Mouse (Mus musculus) heart, postnatal 36 days (tissue): ENCODE data around the gene Spag7. TPM values are rescaled to one million over a fixed set of nuclear protein-coding genes. Genes with fewer than 3 reads are reported as not detected.

Experiments used
- DNase-seq, 2 experiments: peaks; one replicate each; pipeline ENCODE4 v3.0.0; 2021 to 2022
- intact Hi-C: fragments of 180-260 bp; cut with DNase I; formaldehyde crosslinking; loops from one replicate; pipeline ENCODE4 v1.15.1; 2025
- total RNA-seq, 2 experiments: library from RNA; stranded (reverse); gene quantifications; 2 replicates each; pipeline ENCODE4 v1.2.3; 2021

Gene Spag7
- total RNA-seq, 2 experiments from 2014 or later: 95.0 to 98.6 TPM

DNA sequence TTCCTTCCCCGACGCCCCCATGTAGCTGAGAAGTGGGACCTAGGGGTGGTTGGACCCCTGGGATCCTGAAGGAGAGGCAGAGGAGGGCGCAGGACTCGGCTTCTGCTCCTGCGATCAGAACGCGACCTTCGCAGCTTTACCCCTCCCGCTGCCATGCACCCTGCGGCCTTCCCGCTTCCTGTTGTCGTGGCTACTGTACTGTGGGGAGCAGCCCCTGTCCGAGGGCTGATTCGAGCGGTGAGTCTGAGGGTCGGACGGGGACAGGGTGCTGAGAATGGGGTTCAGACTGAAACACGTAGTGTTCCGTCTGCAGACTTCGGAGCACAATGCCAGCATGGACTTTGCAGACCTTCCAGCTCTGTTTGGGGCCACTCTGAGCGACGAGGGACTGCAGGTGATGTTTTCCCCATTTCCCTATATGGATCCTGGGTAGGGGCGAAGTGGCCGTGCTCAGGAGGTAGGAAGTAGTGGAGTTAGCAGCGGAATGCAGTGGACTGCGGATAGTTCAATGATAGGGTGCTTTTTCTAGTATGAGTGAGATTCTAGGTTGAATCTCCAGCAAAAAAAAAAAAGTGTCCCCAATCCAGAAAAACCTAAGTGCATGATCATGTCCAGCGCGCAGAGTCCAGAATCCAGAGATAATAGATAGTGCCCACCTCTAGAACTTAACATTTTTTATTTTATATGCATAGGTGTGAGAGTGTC is 21.3 kb downstream of the Spag7 start:
- intact Hi-C loops: loop anchor here (10.0 kb wide), 1 partner anchor 413 kb away; the partner anchor contains the start of genes 0610010K14Rik, Gm21988 and Rnasek
- DNase-seq: peak in 1 of 2 experiments; percentile 40

DNA sequence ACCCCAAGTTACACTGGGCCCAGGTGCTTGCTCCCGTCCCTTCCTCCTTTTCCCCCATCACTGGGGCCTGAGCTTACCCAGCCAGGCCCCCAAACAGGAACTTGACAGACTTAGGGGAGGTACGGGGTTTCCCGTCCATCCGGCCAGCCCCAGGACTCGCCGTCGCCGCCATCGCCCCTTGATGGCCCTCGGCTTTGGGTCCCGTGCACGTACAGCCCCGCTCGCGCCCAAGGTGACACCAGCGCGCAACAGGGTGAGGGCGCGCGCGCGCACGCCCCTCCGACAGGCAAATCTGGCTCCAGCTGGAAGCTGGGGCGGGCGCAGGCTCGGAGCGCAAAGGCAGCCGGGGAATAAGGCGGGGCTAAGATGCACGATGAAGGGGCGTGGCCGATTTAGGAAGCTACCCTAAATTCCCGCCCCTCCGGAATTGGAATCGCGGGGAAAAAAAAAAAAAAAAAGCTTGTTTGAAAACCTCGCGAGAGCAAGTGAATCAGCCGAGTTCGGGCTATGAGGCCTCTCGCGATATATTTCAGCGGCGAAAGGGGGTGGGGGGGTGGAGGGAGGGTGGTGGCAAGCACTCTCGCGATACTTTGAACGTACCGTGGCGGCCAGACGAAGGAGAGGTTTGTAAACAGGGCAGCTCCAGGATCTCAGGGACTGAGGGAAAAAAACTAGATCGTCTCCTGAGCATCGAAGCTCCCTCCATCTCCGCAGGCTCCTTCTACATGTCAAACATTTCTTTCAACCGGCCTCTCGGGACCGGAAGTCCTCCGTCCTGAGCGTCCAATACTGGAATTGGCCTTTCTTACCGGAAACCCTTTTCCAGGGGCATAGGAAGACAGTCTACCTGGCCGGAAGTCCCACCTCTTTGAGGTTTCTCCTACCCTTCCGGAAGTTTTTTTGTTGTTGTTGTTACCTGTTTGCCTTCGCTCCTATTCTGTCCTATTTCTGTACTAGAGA is 22.2 kb downstream of the Spag7 start, which contains the start of the genes Rnf167 and Slc25a11:
Rnf167 (plus strand) TSS at position 545 of the 960 bp plus-strand sequence.
Slc25a11 (minus strand) TSS at position 789 of the 960 bp plus-strand sequence.
- intact Hi-C loops: loop anchor here (10.0 kb wide), 1 partner anchor 412 kb away; the partner anchor contains the start of genes 0610010K14Rik, Gm21988 and Rnasek
- DNase-seq: peak; percentile 94

DNA sequence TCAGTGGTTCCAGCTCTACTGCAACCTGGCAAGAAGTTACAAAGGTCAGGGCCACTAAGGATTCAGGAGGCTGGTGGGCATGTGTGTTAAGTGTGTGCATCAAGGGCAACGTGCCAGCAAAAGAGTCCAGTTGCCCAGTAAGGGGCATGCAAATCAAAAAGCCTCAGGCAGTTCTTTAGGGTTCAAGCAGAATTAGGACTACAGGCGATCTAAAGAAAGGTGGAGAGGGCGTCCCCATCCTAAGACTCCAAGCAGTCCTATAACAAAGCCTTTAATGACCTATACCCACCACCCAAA is 23.0 kb downstream of the Spag7 start:
- intact Hi-C loops: loop anchor here (10.0 kb wide), 1 partner anchor 411 kb away; the partner anchor contains the start of genes 0610010K14Rik, Gm21988 and Rnasek
- DNase-seq: no peak

DNA sequence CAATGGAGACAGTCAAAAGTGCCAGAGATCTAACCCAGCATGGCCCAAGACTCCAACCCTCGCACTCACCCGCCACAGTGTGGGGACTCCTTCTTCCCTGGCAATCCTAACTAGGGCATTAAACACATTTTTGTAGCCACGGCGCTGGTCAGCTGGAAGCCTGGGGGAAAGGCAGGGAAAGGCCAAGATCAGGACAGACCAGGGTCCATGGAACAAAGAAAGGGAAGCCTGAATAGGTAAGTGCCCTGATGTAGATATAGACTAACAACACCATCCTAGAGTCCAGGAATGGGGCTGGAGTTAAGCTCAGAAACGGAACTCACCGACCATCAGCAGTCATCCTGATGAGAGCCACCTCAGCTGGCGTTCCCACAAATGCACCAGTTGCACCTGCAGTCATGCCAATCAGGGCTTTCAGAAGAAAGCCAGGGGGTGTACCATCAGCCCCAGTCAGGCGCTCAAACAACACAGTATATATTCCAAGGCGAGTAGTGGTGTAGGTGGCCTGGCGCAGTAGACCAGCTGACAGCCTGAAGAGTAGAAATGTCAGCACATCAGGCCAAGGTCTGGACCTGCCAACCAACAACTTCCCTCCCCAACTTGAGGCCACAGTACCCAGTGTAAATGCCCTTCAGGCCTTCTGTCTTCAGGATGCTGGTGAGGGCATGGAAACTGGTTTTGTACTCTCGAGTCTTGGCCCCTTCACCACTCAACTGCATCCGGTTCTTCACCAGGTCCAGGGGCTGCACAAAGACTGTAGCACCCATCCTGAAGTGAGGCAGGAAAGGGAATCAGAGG is 23.6 kb downstream of the Spag7 start:
- intact Hi-C loops: loop anchor here (10.0 kb wide), 1 partner anchor 411 kb away; the partner anchor contains the start of genes 0610010K14Rik, Gm21988 and Rnasek
- DNase-seq: no peak

DNA sequence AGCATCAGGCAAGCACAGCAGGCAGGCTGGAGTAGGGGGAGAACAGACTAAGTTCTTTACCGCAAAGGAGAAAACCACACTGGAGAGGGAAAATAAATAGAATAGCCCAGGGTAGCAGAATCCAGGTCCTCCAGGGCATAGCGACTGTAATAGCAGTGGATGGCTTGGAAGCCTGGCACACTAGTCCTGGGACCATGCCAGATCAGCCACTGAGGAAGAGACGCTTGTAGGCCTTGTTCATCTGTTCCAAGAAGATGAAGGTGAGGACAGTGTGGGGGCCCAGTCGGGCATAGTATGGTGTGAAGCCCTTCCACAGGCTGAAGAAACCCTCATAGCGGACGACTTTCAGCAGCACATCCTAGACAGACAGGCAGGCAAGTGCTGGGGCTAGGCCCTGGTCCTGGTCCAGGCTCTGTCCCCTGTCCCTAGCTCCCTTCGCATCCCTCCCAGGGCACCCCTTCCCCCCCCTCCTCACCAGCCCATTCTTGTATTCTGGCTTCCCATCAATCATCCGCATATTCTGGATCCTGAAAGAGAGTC is 24.6 kb downstream of the Spag7 start:
- intact Hi-C loops: loop anchor here (10.0 kb wide), 1 partner anchor 410 kb away; the partner anchor contains the start of genes 0610010K14Rik, Gm21988 and Rnasek
- DNase-seq: no peak

DNA sequence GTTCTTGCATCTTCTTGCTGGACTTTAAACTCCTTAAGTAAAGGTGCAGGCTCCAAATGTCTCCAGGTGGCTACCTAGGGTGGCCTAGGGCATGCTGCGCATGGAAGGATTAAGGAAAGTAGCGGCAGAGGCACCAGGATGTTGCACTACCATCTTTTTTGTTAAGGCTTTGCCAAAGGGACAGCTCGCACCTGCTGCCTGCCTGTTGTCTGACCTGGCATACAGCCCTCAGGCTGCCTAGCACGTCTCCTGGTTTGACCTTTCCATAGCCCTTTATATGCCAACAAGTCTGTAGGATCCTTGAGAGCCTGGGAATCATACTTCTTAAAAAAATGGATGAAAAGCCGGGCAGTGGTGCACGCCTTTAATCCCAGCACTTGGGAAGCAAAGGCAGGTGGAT is 26.2 kb downstream of the Spag7 start:
- DNase-seq: no peak
- intact Hi-C loops: loop anchor here (10.0 kb wide), 1 partner anchor 408 kb away; the partner anchor contains the start of genes 0610010K14Rik, Gm21988 and Rnasek

DNA sequence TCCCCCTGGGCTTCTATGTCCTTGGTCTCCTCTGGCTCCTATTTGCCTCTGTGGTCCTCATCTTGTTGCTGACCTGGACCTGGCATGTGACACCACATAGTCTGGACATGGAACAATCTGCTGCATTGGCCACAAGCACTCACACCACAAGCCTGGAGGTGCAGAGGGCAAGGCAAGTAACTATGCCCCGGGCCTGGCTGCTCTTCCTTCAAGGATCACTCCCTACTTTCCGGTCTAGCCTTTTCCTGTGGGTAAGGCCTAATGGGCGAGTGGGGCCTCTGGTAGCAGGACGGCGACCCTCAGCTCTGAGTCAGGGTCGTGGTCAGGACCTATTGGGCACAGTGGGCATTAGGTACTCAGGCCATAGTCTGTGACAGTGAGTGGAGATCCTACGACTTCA is 28.0 kb downstream of the Spag7 start:
- intact Hi-C loops: loop anchor here (10.0 kb wide), 1 partner anchor 406 kb away; the partner anchor contains the start of genes 0610010K14Rik, Gm21988 and Rnasek
- no peak for DNase-seq

DNA sequence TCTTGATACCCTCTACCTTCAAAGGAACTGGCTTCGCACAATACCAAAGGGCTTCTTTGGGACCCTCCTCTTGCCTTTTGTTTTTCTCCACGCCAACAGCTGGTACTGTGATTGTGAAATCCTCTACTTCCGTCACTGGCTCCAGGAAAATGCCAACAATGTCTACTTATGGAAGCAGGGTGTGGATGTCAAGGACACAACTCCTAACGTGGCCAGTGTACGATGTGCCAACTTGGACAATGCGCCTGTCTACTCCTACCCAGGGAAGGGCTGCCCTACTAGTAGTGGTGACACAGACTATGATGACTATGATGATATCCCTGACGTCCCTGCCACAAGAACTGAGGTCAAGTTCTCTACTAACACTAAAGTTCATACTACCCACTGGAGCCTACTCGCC is 29.2 kb downstream of the Spag7 start:
- intact Hi-C loops: loop anchor here (10.0 kb wide), 1 partner anchor 405 kb away; the partner anchor contains the start of genes 0610010K14Rik, Gm21988 and Rnasek
- DNase-seq: no peak

DNA sequence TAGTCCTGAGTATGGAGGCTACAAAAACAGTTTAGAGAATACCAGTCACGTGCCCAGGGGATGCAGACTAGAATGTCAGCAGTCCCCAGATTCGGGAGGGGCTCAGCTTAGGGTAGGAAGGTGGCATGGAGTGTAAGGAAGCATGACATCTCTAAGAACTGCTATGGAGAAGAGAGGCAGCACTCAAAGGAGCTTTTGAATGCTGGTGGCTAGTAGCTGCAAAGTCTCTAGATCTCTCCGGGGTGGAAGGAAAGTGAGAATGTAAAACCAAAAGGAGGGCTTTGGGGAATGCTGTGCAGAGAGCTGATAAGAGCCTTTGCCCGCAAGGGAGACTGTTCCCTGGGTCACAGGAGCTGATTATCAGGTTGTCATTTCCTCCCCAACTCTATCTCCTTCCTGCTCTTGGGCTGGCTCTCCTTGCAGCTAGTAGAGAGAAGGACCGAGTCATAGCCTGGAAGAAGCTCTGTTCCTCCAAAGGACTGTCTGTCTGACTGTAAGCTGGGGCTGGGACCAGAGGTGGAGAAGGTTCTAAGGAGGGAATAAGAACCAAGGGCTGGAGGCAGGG is 30.4 kb downstream of the Spag7 start, which contains the start of gene Gp1ba:
Gp1ba (plus strand) TSS at position 409 of the 565 bp plus-strand sequence.
- no peak for DNase-seq
- intact Hi-C loops: no loop called here

DNA sequence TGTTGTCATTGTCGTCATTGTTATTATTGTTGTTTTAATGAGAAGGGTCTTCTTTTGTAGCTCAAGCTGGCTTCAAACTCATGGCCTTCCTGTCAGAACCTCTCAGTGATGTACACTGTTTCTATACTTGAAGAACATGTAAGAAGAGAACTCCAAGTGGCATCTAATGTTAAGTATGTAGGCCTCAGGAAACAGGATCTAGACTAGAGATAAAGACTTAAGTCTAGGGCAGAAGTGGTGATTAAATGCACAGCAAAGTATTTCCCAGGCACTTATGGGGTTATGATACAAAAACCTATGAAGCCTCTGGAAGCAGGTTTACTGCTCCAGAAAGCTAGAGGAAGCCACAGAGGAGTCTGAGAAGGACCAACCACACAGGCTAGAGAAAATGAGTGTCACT is 30.9 kb downstream of the Spag7 start:
- intact Hi-C loops: no loop called here
- DNase-seq: no peak

DNA sequence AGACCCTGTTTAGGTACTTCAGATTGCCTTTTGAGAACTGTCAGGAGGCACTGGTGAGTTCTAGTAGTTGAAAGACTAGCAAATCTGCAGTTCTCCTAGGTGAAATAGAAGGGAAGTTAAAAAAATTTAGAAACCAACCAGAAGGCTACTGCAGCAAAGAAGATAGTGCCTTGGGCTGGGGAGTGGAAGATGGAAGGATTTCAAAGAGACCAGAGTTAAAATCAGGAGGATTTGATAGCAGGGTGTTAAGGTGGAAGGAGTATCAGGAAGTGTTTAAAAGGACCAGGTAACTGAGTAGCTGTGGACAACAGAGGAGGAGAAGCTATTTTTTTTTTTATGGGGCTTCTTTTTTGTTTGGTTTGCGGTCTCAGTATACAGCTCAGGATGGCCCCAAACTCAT is 31.5 kb downstream of the Spag7 start:
- DNase-seq: no peak
- intact Hi-C loops: no loop called here

DNA sequence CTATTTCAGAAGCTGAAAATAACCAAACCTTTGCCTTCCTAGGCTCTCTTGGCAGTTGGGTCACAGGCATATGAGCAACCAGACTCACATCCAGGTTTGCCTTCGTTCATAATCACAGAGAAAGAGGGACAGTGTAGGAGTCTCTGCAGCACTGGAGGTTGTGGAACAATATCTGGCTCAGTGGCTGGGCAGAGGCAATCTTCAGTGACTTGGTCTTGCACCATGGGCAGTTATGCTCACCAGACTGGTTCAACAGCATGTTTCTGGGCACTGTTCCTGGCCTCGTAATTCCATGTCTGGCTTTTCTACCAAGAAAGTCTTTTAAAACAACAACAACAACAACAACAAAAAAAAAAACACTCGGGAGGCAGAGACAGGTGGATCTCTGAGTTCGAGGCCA is 33.6 kb downstream of the Spag7 start:
- no peak for DNase-seq
- intact Hi-C loops: no loop called here

DNA sequence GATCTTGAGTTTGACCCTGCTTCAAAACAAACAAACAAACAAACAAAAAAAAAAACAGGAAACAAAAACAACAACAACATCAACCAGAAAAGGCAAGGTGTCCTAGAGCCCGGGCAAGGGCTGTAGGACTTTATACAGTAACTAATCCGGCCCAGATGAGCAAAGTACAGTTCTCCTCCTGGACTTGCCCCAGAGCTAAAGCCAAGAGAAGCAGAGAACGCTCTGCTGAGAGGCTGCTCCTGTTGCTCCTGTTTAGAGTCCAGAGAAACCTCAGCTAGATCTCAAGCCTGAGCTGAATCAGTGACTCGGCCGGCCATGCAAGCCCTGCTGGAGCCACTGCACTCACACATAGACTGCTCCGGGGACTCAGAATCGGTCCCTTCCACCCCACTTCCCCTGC is 39.1 kb downstream of the Spag7 start:
- no peak for DNase-seq
- intact Hi-C loops: no loop called here

DNA sequence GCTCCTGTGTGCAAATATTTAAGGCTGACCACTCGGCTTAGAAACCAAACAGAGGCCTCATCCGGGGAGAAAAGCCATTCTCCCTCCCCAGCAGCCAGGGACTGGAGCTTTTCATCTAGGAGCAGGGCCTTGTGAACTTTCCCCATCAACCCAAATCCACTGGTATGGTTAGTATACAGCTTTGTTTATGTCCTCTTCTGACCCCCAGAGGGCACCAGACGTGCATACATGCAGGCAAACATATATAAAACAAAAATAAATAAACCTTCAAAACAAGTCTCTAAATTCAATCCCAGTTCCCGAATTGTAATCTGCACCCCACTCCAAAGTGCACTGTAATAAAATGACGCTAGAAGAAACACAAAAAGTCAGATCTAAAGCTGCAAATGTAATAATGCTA is 39.7 kb downstream of the Spag7 start:
- intact Hi-C loops: loop anchor here (1.0 kb wide), 1 partner anchor 126 kb away; no protein-coding TSS in a partner anchor
- no peak for DNase-seq

DNA sequence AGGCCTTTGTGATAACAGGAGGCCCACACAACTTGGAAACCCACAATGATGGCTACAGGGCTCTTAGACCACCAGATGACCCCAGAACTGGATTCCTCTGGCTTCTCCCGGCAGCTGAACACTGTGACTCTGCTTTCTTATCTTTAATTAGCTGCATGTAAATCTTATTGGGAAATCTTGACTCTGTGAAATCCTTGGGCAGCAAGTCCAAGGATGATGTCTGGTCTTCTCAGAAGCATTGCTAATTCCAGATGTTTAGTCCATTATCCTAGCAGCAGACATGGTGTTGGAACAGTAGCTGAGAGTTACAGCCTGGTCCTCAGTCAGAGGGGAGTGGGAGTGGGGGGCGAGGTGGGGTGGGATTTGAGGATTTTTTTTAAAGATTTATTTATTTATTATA is 40.8 kb downstream of the Spag7 start:
- intact Hi-C loops: no loop called here
- no peak for DNase-seq

DNA sequence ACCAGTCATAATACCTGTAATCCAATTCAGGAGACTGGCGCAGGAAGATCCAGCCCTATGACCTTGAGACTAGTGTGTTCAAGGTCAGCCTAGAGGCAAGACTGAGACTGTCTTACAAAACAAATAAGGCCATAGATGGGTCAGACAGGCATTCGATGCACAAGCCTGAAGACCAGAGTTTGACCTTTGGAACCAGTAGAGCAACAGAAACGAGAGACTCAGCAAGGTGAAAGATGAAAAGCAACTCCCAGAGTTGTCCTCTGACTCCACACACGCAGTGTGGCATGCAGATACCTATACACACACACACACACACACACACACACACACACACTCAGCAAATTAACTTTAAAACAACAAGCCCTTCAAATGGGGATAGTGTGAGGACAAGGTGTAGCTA is 42.3 kb downstream of the Spag7 start:
- intact Hi-C loops: no loop called here
- DNase-seq: no peak

DNA sequence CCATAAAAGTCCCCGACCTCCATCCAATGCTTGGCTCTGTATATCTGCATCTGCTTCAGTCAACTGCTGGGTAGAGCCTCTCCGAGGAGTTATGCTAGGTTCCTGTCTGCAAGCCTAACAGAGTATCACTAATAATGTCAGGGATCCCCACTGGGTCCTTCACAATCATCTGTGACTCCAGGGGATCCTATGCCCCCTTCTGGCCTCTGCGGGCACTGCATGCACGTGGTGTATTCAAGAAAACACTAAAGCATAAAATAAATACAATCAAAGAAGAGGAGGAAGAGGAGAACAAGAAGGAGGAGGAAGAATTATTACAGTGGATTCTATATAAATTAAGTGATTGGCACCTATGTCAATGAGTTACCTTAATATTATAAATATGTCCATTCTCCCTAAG is 43.7 kb downstream of the Spag7 start:
- peak in 1 of 2 experiments; percentile 64 for DNase-seq
- intact Hi-C loops: no loop called here

DNA sequence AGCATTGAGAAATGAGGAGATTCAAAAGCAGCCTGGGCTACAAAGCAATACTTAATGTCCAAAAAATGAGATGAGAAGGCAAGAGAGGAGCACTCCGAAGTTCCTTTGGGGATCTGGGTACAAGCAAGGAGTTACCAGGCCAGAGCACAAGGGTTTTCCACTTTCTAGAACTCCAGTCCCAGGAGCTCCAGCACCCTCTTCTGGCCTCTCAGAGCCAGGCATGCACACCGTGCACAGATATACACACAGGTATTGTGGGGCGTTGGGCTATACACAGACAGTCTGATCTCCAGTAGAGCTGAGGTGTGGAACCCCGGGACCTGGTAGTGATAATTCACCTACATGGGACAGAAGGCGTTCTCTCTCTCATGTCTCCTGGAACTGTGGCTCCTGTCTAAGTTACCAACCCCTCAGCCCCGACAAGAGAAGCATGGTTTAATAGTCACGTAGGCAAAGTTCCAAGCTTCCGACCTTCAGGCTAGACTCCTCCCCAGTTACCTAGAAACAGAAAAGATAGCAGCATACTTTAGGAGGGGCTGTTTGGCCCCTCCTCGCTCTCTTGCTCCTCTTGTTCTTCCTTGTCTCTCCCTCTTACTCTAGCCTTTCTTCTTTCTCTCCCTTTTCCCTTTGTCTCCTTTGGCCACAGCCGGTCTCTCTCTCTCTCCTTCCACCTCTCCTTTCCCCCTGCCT is 46.0 kb downstream of the Spag7 start:
- intact Hi-C loops: no loop called here
- DNase-seq: no peak
